Mouse (Mus musculus): ENCODE measurements around the gene Apobec3. TPM values are rescaled to one million over a fixed set of nuclear protein-coding genes. Genes with fewer than 3 reads are reported as not detected.

Apobec3 gene
- polyA plus RNA-seq (2014; fragmentation: Illumina TruSeq; extraction: RNeasy Lipid Tissue Mini Kit (QIAGEN cat#74804); ENCODE audit: low read depth, low replicate concordance): 3.6 TPM

GRCm38 (mm10) chr15:79891436-79892212 lies at the start of gene Apobec3:
TSS of gene Apobec3 (plus strand) at chr15:79891659.

Other genes starting within 250 kb of the Apobec3 start
- 42.9 TPM for gene Fam227a, start 232.7 kb upstream of the Apobec3 start, polyA plus RNA-seq (2014; fragmentation: Illumina TruSeq; extraction: RNeasy Lipid Tissue Mini Kit (QIAGEN cat#74804); ENCODE audit: low read depth, low replicate concordance)
- gene Cby1, start 232.5 kb upstream of the Apobec3 start, polyA plus RNA-seq (2014; fragmentation: Illumina TruSeq; extraction: RNeasy Lipid Tissue Mini Kit (QIAGEN cat#74804); ENCODE audit: low read depth, low replicate concordance): 10.6 TPM
- gene Tomm22, start 220.8 kb upstream of the Apobec3 start, polyA plus RNA-seq (2014; fragmentation: Illumina TruSeq; extraction: RNeasy Lipid Tissue Mini Kit (QIAGEN cat#74804); ENCODE audit: low read depth, low replicate concordance): 709 TPM
- 20.2 TPM for gene Josd1, start 203.7 kb upstream of the Apobec3 start, polyA plus RNA-seq (2014; fragmentation: Illumina TruSeq; extraction: RNeasy Lipid Tissue Mini Kit (QIAGEN cat#74804); ENCODE audit: low read depth, low replicate concordance)
- gene Gtpbp1, start 200.8 kb upstream of the Apobec3 start, polyA plus RNA-seq (2014; fragmentation: Illumina TruSeq; extraction: RNeasy Lipid Tissue Mini Kit (QIAGEN cat#74804); ENCODE audit: low read depth, low replicate concordance): 2.8 TPM
- gene Sun2, start 149.1 kb upstream of the Apobec3 start, polyA plus RNA-seq (2014; fragmentation: Illumina TruSeq; extraction: RNeasy Lipid Tissue Mini Kit (QIAGEN cat#74804); ENCODE audit: low read depth, low replicate concordance): 2.1 TPM
- gene Dnal4, start 113.8 kb upstream of the Apobec3 start, polyA plus RNA-seq (2014; fragmentation: Illumina TruSeq; extraction: RNeasy Lipid Tissue Mini Kit (QIAGEN cat#74804); ENCODE audit: low read depth, low replicate concordance): 5.6 TPM
- 0.83 TPM for gene Nptxr, start 86.9 kb upstream of the Apobec3 start, polyA plus RNA-seq (2014; fragmentation: Illumina TruSeq; extraction: RNeasy Lipid Tissue Mini Kit (QIAGEN cat#74804); ENCODE audit: low read depth, low replicate concordance)
- gene Npcd, start 57.4 kb upstream of the Apobec3 start, polyA plus RNA-seq (2014; fragmentation: Illumina TruSeq; extraction: RNeasy Lipid Tissue Mini Kit (QIAGEN cat#74804); ENCODE audit: low read depth, low replicate concordance): not detected
- gene Cbx6, start 57.0 kb upstream of the Apobec3 start, polyA plus RNA-seq (2014; fragmentation: Illumina TruSeq; extraction: RNeasy Lipid Tissue Mini Kit (QIAGEN cat#74804); ENCODE audit: low read depth, low replicate concordance): 0.90 TPM
- 2.8 TPM for gene Cbx7, start 79.5 kb downstream of the Apobec3 start, polyA plus RNA-seq (2014; fragmentation: Illumina TruSeq; extraction: RNeasy Lipid Tissue Mini Kit (QIAGEN cat#74804); ENCODE audit: low read depth, low replicate concordance)
- 0.08 TPM for gene Pdgfb, start 123.3 kb downstream of the Apobec3 start, polyA plus RNA-seq (2014; fragmentation: Illumina TruSeq; extraction: RNeasy Lipid Tissue Mini Kit (QIAGEN cat#74804); ENCODE audit: low read depth, low replicate concordance)
- gene Syngr1, start 199.7 kb downstream of the Apobec3 start, polyA plus RNA-seq (2014; fragmentation: Illumina TruSeq; extraction: RNeasy Lipid Tissue Mini Kit (QIAGEN cat#74804); ENCODE audit: low read depth, low replicate concordance): 0.06 TPM
- gene Rpl3, start 200.2 kb downstream of the Apobec3 start, polyA plus RNA-seq (2014; fragmentation: Illumina TruSeq; extraction: RNeasy Lipid Tissue Mini Kit (QIAGEN cat#74804); ENCODE audit: low read depth, low replicate concordance): 57.2 TPM
- 0.08 TPM for gene Tab1, start 241.5 kb downstream of the Apobec3 start, polyA plus RNA-seq (2014; fragmentation: Illumina TruSeq; extraction: RNeasy Lipid Tissue Mini Kit (QIAGEN cat#74804); ENCODE audit: low read depth, low replicate concordance)

Data from testis, adult 10 weeks (tissue).